Mouse (Mus musculus) telencephalon, adult 2 months (tissue): ENCODE results near the gene Gm9821.
A peak's percentile ranks its signal among the peaks of the same experiment; 100 is the strongest.

Experiments
- DNase-seq: peaks from one replicate; pipeline ENCODE4 v3.0.0-alpha.2; 2011; ENCODE audit warnings: low read depth, low spot score

The Gm9821 gene

GRCm38 (mm10) chr2:91945483-91945882 lies at the start of gene Gm9821:
Gene Gm9821, plus strand, starts transcription at chr2:91945703.
- DNase-seq = no peak

DNA sequence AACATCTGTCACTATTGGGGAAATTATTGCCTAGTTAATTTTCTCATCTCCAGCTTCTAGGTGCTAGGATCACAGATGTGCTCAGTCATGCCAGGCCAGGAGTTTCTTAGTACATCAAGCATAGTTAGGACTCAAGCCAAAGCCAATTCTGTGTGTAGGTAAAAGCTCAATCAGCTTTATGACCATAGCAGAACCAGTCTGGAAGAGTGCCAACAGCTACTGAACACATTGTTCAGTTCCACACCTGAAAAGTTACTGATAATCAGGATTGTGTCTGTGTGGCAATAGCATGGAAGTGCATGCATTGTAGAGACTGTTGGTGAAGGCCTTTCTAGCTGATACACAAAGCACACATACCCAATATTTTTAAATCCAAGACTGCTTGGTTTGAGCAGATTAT lies 47.5 kb upstream of the Gm9821 start:
- no peak for DNase-seq

DNA sequence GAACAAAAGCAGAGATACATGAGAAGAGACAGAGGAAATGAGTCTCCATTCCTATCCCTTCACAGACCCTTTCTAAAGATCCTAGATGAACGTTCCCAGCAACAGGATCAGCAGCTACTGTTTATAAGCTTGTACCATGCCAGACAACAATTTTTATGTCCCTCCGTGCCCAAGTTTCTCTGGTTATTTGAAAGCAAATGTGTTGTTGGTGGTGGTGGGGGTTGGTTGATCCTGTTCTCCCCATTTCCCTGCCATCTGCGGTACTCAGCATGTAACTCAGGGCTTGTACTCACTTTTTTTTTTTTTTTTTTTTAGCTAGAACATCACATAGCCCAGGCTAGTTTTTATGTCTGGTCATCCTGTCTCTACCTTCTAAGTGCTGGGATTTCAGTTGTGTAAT lies 46.4 kb upstream of the Gm9821 start:
- DNase-seq = no peak

DNA sequence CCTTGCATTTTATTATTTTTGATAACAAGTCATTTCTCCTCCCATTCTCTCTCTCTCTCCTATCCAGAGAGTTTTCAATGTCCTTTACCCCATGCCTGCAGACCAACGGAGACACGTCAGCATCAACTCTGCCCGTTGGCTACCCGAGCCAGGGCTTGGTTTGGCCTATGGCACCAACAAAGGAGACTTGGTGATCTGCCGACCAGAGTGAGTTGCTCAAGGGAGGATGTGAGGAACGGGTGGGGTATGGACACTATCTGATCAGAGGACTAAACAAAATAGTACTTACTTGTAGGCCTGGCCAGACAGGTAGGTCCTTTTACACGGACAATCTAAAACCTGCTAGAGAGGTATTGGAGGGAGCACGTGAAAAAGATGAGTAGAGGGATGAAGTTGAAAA lies 45.1 kb upstream of the Gm9821 start:
- no peak for DNase-seq

GRCm38 (mm10) chr2:91902336-91902735 lies 43.2 kb upstream of the Gm9821 start:
- no peak for DNase-seq

- no peak for DNase-seq
Measured at GRCm38 (mm10) chr2:91903171-91903925, 42.2 kb upstream of the Gm9821 start.

DNA sequence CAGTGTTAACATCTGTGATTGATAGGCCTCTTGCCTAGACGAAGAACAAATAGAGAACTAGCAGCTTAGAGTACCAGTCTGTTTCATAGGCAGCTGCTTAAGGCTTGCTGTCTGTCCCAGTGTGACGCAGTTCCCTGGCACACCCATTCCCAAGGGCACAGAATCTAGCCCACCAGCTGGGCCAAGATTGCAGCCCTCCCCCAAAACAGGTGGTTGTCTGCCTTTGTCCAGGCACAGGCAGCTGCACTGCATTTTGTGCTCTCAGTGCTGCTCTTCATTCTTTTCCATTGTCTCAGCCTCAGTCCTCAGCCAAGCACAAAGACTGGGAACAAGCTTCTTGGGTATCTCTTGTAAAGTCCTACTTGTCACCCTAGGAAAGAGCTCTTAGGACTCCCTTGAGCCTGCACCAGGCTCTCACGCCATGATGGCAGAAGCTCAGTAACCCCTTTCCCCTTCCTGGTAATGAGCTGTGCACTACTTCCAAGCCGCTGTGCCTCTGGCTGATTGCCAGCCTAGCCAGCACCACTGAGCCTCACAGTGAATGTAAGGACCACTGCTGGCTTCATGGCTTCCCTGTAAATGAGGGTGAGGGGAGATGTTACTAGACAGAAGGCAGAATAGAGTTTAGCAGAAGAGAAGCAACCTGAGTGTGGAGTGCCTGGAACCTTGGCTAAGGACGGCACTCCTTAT lies 40.7 kb upstream of the Gm9821 start:
- DNase-seq = no peak

DNA sequence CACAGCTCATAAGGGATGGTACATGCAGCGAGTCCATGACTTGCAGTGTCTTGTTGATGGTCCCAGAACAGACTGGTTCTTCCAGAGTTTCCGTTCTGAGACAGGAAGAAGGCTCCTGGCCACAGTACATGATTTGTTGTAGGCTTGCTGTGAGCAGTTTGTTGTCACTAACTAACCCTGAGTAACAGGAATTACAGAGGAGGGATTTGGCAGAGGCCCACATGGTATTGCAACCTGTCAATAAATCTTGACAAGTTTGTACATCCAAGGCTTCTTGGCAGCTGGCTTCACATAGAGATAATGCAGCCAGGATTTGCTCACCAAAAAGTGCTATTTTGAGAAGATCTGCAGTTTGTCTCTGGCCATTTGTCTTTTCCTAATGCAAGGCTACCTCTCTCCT lies 39.4 kb upstream of the Gm9821 start:
- no peak for DNase-seq

GRCm38 (mm10) chr2:91912616-91913015 lies 32.9 kb upstream of the Gm9821 start:
- DNase-seq = no peak

GRCm38 (mm10) chr2:91913328-91914110 lies 32.0 kb upstream of the Gm9821 start:
- no peak for DNase-seq

GRCm38 (mm10) chr2:91916346-91916977 lies 29.0 kb upstream of the Gm9821 start:
- DNase-seq = no peak

DNA sequence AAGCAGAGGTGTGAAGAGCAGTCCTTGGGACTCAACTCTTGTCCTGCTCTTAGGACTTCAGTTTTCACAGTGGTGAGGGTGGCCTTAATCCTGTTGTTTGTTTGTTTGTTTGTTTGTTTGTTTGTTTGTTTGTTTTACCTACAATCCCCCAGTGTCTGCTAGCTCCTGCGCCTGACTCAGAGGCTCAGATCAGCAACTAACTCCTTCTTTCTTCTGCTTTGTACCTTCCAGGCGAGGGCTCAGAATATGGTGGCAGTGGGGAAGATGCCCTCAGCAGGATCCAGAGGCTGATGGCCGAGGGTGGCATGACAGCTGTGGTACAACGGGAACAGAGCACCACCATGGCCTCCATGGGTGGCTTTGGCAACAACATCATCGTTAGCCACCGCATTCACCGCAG lies 28.4 kb upstream of the Gm9821 start:
- DNase-seq = no peak

DNA sequence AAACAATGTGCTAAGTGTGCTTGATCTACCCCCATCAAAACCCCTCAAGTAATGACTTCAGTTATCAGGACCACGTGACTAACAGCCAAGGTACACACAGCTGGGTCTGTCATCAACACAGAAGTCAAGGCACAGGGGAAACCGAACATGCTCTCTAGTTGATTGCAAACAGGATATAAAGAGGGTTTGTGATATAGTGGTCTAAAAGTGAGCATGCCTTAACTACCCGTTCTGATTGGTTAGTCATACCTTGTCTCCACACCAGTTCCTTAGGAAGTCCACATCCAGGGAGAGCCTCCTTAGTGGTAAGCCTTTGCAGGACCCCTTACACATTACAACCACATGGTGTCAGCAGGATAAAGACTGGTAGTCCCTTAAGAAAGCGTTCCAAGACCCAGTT lies 25.4 kb upstream of the Gm9821 start:
- no peak for DNase-seq

- no peak for DNase-seq
Measured at GRCm38 (mm10) chr2:91921181-91921789, 24.2 kb upstream of the Gm9821 start.

DNA sequence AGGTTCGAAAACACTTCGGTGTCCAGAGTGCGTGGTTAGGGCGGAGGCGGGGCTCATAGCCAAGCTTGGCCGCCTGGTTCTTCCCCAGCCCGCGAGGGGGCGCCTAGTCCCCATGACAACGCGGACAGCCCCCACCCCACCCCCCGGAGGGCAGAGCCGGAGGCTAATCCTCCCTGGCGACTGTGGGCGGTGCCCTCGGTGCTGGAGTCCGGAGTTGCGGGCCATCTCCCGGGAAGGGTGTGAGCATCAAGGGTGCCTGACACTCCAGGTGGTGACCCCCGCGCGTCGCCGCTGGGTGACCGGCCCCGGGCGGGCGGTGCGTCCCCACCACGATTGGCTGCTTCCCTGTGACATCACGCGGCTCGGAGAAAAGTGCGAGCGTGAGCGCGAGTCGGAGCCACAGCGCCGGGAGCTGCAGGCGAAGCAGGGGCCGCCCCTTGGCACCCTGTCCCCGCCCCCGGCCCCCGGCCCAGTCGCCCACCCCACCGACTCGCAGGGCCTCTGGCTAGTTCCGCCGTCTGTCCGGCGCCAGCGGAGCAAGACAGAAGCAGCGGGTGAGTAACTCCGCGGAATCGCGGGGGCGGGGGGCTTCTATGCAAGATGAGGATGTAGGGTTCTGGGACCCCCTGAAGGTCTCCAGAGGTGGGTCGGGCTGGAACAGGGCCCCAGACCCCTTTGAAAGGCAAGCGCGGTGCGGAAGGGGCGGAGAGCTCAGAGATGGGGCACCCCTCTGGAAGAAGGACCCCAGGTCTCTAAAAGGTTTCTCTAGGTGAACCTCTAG lies 23.5 kb upstream of the Gm9821 start:
- DNase-seq = no peak

- no peak for DNase-seq
Measured at GRCm38 (mm10) chr2:91922586-91923414, 22.7 kb upstream of the Gm9821 start.

DNA sequence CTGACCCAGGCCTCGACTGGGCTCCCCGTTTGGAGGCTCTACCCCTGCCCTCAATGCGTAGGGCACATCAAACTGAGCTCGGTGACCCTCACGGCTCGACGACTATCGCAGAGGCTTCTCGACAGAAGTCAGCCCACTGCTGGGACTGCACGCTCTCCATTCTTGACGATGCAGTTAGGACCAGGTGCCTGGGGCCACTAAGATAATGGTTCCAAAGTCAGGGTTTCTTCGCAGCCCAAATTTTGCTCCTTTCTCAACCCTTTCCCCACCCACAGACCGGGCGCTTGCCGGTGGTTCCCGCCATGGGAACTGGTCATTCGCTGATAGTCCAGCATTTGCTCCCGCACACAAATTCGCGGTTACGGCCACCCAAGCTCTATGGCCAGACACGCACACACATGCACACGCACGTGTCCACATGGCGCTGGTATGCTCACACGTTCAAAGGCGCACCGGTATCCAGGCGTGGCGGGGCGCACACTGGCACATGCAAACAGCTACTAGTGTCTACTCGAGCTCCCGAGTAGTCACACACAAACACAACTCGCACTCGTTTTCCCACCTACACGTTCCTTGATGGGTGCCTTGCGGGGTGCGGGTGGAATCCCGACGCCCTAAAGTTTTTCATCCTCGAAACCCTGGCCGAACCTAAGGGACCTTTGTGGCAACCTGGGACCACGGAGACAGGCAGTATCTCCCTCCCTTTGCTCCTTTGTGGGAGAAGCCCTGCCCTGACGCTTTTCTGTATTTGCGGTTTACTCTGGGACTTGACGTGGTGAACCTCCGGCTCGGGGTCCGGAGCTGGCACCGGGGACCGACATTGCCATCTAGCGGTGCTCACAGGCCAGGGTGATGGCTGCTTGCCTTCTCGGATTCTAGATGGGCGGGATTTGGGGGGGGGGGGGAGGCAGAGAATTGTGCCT lies 21.8 kb upstream of the Gm9821 start:
- DNase-seq = no peak

GRCm38 (mm10) chr2:91924726-91925125 lies 20.8 kb upstream of the Gm9821 start:
- DNase-seq = no peak

DNA sequence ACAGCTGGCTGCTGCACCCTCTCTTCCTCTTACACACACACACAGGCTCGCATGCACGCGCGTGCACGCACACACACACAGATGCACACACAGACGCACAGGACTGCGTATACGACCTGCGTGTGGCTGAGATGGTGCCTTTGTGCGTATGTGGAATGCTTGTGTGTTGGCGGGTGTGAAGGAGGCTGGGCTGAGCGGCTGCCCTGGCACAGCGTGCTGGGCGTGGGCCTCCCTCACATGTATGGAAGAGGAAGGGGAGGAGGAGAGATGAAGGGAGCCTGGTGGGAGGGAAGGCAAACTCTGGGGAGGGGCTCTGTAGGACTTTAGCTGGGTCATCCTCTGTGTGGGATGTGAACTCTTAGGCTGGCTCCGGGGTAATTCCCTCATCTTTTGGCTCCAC lies 20.1 kb upstream of the Gm9821 start:
- peak; percentile 72 for DNase-seq
